Mouse (Mus musculus) midbrain, postnatal 0 days (tissue): ENCODE data around the gene Rsbn1l. TPM values are rescaled to one million over a fixed set of nuclear protein-coding genes. Genes with fewer than 3 reads are reported as not detected.

Source experiments
- ATAC-seq: fragments of 200-750 bp; cut with Nextera tagmentation; 2 replicates; pipeline ENCODE4 v1.8.0; 2017; ENCODE audit warnings: moderate number of reproducible peaks, mild to moderate bottlenecking, moderate TSS enrichment, moderate library complexity; ENCODE audit not compliant: low FRiP score
- DNase-seq: peaks from one replicate; pipeline ENCODE4 v3.0.0-alpha.2; 2015; ENCODE audit warnings: low spot score
- H3K27ac ChIP-seq: fragments of 300-500 bp; sonication (generic); 2 replicates; pipeline ENCODE4 v1.5.1; 2014; ENCODE audit warnings: low read depth, mild to moderate bottlenecking, low read length, mixed read lengths
- H3K27me3 ChIP-seq: fragments of 300-500 bp; sonication (generic); 2 replicates; pipeline ENCODE4 v1.6.1; 2014; ENCODE audit warnings: low read length, control low read depth, mixed read lengths; ENCODE audit not compliant: insufficient read depth
- H3K36me3 ChIP-seq: fragments of 300-500 bp; sonication (generic); 2 replicates; pipeline ENCODE4 v1.6.1; 2014; ENCODE audit warnings: low read length, control low read depth, mixed read lengths; ENCODE audit not compliant: insufficient read depth
- H3K4me1 ChIP-seq: fragments of 300-500 bp; sonication (generic); 2 replicates; pipeline ENCODE4 v1.6.1; 2014; ENCODE audit warnings: mild to moderate bottlenecking, control low read depth, antibody characterized with exemption, low read length, mixed read lengths; ENCODE audit not compliant: insufficient read depth
- H3K4me2 ChIP-seq: fragments of 300-500 bp; sonication (generic); 2 replicates; pipeline ENCODE4 v1.6.1; 2014; ENCODE audit warnings: low read depth, mild to moderate bottlenecking, low read length, mixed read lengths; ENCODE audit not compliant: poor library complexity, severe bottlenecking
- H3K4me3 ChIP-seq: fragments of 300-500 bp; sonication (generic); 2 replicates; pipeline ENCODE4 v1.5.1; 2014; ENCODE audit warnings: low read depth, mild to moderate bottlenecking, low read length, moderate library complexity
- H3K9ac ChIP-seq: fragments of 300-500 bp; sonication (generic); replicated peaks from 2 replicates; pipeline ENCODE4 v1.6.1; 2014; ENCODE audit warnings: mild to moderate bottlenecking, low read length, moderate library complexity, mixed read lengths; ENCODE audit not compliant: poor library complexity, severe bottlenecking
- H3K9me3 ChIP-seq: fragments of 300-500 bp; sonication (generic); 2 replicates; pipeline ENCODE4 v1.6.1; 2016; ENCODE audit warnings: low read length, control low read depth
- CTCF ChIP-seq: IDR thresholded peaks from 2 replicates; pipeline ENCODE4 v1.5.1; 2016; ENCODE audit warnings: antibody characterized with exemption, mild to moderate bottlenecking
- WGBS: fragments of 180-500 bp; shearing (Covaris S2); extraction: QIAGEN DNeasy Blood & Tissue Kit; methylation state at CpG from one replicate; pipeline ENCODE4 v1.1.7; 2014; 5-methylcytosine and 5-hydroxymethylcytosine counted together
- polyA plus RNA-seq: library from polyadenylated mRNA; unstranded; fragments of >200 nt; fragmentation: Nextera tagmentation; extraction: Ambion mirVana; gene quantifications from 2 replicates; pipeline ENCODE4 v1.2.1, GENCODE M21; 2015
- total RNA-seq: library from RNA; depleted of rRNA; stranded (reverse); fragments of >200 nt; gene quantifications from 2 replicates; pipeline ENCODE4 v1.2.3, GENCODE M21; 2014

The Rsbn1l gene
- total and polyA plus RNA-seq, 2 experiments from 2014 or later = 3.8 to 5.2 TPM

DNA sequence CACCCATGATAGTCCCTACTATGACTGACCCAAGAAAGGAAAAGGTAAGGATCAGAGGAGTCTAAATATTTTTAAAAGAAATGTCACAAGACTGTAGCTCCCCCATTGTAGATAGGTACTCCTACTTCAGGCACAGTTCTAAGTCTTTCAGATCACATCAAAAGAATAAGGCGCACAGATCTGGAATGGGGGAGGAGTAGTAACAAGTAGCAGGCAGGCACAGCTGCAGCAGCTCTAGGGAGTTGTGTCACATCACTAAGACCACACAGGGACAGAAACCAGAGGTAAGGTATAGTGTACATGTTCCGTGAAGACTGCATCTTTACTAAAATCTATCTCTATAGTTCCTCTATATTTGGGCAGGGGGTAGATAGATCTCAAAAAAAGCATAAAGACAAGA is 44.5 kb downstream of the Rsbn1l start:
- Histone ChIP-seq H3K27ac (no peak overlapping the region), H3K9ac (no peak overlapping the region), H3K4me2 (no peak overlapping the region), H3K9me3 (no peaks in the 10 kb centered on the region), H3K27me3 (no peaks in the 10 kb centered on the region), H3K36me3 (no peaks in the 10 kb centered on the region), H3K4me3 (no peak overlapping the region), H3K4me1 (no peaks in the 10 kb centered on the region)
- WGBS = 80% methylated on average over 2 of the region's 2 CpGs
- TF ChIP-seq CTCF = no peak
- DNase-seq (no peak), ATAC-seq (no peak)

DNA sequence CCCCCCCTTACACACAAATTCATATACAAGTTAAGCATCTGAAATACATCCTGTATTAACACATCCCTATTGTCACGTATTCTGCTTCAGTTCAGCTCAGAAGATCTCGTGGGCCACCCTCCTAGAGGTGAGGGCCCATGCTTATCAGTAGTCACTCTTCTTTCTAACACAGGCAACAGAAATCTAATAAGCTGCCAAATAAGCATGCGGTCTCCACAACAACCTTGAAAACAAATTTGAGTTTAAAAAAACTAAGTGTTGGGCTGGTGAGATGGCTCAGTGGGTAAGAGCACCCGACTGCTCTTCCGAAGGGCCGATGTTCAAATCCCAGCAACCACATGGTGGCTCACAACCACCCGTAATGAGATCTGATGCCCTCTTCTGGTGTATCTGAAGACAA is 50.0 kb downstream of the Rsbn1l start:
- DNase-seq = no peak
- Histone ChIP-seq H3K4me2 (no peak overlapping the region), H3K9ac (no peak overlapping the region), H3K36me3 (0 out of 2 replicates have a peak, but pooled peaks cover 4% of the 10 kb centered on the region), H3K27me3 (no peaks in the 10 kb centered on the region), H3K27ac (no peak overlapping the region), H3K4me1 (no peaks in the 10 kb centered on the region), H3K9me3 (no peaks in the 10 kb centered on the region), H3K4me3 (no peak overlapping the region)
- no peak for ATAC-seq
- WGBS = 94% methylated on average over 7 of the region's 7 CpGs
- TF ChIP-seq CTCF = no peak

DNA sequence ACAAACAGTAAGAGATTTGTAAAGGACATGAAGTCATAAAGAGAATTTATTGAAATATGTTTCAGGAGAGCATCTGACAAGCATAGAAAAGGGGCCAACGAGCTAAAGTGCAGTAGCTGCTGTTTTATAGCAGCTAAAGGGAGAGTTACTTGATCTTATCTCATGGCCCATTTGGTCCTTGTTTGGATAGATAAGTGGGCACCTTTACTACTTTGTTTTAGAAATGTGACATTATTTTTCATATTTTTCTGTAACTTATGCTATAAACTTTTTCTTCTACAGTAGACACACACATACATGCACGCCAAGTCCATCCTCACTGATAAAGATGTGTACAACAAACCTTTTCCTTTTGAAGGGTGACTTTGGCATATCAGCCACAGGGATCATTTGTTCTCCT is 50.8 kb downstream of the Rsbn1l start:
- ATAC-seq (no peak), DNase-seq (no peak)
- Histone ChIP-seq H3K4me1 (no peaks in the 10 kb centered on the region), H3K27me3 (no peaks in the 10 kb centered on the region), H3K4me2 (no peak overlapping the region), H3K36me3 (0 out of 2 replicates have a peak, but pooled peaks cover 4% of the 10 kb centered on the region), H3K4me3 (no peak overlapping the region), H3K27ac (no peak overlapping the region), H3K9me3 (no peaks in the 10 kb centered on the region), H3K9ac (no peak overlapping the region)
- 91% methylated on average over 2 of the region's 2 CpGs for WGBS
- TF ChIP-seq CTCF = no peak

DNA sequence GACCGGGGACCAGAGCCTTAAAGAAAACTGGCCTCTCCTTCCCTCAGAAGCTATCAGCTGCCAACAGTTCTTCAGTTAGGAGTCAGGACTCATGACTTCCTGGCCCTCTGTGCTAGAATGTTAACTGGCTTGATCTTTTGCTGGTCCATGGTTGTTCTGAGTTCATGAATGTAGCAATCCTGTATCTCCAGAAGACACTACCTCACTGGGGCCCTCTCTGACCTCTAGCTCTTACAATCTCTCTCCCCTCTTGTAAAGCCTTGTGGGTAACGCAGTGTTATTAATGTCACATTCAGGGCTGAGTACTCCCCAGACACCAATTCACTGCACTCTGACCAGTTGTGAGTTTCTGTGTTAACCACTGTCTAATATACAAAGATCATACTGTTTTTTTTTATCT is 51.6 kb downstream of the Rsbn1l start:
- H3K36me3 ChIP-seq = 0 out of 2 replicates have a peak, but pooled peaks cover 4% of the 10 kb centered on the region
- WGBS = 96% methylated on average over 2 of the region's 2 CpGs
- no peaks in the 10 kb centered on the region for H3K27me3 ChIP-seq
- no peak for TF ChIP-seq CTCF
- no peak overlapping the region for H3K9ac ChIP-seq
- no peaks in the 10 kb centered on the region for H3K4me1 ChIP-seq
- no peak overlapping the region for H3K4me2 ChIP-seq
- ATAC-seq (no peak), DNase-seq (no peak)
- H3K27ac ChIP-seq = no peak overlapping the region
- H3K4me3 ChIP-seq = no peak overlapping the region
- no peaks in the 10 kb centered on the region for H3K9me3 ChIP-seq

DNA sequence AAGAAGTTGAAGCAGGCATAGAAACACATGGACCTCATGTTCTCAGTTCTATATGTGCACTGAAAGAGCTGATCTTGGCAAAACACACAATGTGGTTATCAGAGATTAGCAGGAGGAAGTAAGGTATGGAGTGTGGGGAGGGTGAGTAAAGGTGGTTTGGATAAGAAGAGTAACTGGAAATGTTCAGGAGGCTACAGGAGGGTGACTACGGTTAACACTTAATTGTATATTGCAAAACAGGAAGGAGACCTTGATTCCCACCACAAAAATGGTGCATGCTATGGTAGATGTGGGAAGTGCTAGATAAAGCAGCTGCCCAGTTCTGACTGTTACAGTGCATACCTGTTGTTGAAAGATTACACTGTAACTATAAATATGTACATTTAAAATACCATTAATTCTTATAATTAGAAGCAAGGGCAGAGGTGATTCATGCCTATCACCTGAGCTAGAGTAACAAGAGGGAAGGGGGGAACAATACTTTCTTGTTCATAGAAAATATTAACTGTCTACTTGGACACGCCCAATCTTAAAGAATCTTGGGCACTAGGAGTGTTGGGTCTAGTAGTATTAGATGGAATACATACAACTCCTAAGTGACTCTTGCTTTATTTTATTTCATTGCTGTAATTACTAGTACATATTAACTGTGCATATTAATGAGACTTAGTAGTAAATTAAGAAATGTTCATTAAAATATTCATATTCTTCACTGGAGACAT is 58.6 kb downstream of the Rsbn1l start:
- Histone ChIP-seq H3K4me1 (no peaks in the 10 kb centered on the region), H3K36me3 (peaks cover 8% of the 10 kb centered on the region; the same call in 1 of the 2 replicates), H3K4me3 (no peak overlapping the region), H3K27ac (no peak overlapping the region), H3K9me3 (no peaks in the 10 kb centered on the region), H3K27me3 (no peaks in the 10 kb centered on the region), H3K4me2 (no peak overlapping the region), H3K9ac (no peak overlapping the region)
- WGBS = 99% methylated on average over 2 of the region's 2 CpGs
- ATAC-seq = no peak
- no peak for DNase-seq
- no peak for TF ChIP-seq CTCF

DNA sequence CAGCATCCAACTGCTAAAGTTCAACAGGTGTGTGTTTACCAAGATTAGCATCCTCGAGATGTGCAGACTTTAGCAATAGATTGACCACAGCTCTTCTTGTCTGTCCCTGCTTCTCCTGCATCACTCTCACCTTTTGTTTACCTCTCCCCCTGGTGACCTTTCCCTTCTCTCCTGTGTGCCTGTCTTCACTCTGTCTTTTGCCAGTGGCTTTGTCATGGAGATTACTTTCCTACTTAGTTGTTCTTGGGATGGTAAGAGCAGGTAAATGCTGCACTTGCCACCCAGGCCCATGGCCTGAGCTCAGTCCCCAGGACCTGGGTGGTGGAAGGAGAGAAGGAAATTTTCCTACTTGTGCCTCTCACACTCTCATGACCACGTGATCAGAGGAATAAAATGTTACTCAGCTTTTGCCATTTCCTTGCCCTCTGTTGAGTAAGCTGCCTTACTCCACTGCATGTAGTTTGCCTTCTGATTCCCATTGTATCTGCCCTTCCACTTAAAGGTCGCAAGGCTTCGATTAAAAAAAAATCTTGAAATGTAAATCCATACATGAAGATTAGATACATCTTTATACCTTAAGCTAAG is 72.1 kb downstream of the Rsbn1l start:
- no peak for TF ChIP-seq CTCF
- WGBS = 80% methylated on average over 4 of the region's 4 CpGs
- Histone ChIP-seq H3K9ac (no peak overlapping the region), H3K27ac (no peak overlapping the region), H3K4me1 (peaks cover 10% of the 10 kb centered on the region), H3K36me3 (0 out of 2 replicates have a peak, but pooled peaks cover 2% of the 10 kb centered on the region), H3K4me3 (no peak overlapping the region), H3K4me2 (no peak overlapping the region), H3K27me3 (no peaks in the 10 kb centered on the region), H3K9me3 (no peaks in the 10 kb centered on the region)
- DNase-seq = no peak
- ATAC-seq = no peak
